Mouse (Mus musculus) macrophage (primary cell): Measurements from ENCODE around the gene Sik3. TPM values are rescaled to one million over a fixed set of nuclear protein-coding genes. Genes with fewer than 3 reads are reported as not detected.
"Not testable (repeated sequence)": the region's sequence is repeated elsewhere in the genome, so short reads cannot be mapped to it uniquely, and the experiment has no call there.

Source experiments
- H3K27ac ChIP-seq: fragments of 350-480 bp; formaldehyde crosslinking; 2 replicates; pipeline ENCODE4 v1.9.0; 2021
- H3K36me3 ChIP-seq: fragments of 350-480 bp; formaldehyde crosslinking; 2 replicates; pipeline ENCODE4 v1.9.0; 2021; ENCODE audit errors: inconsistent target
- H3K4me3 ChIP-seq: fragments of 350-480 bp; formaldehyde crosslinking; 2 replicates; pipeline ENCODE4 v1.9.0; 2021; ENCODE audit errors: inconsistent target
- H3K79me2 ChIP-seq: fragments of 350-480 bp; formaldehyde crosslinking; 2 replicates; pipeline ENCODE4 v1.9.0; 2021; ENCODE audit errors: inconsistent target
- WGBS: methylation state at CpG from one replicate; pipeline ENCODE4 v1.1.7; 2026; ENCODE audit warnings: inconsistent platforms; ENCODE audit not compliant: missing documents; 5-methylcytosine and 5-hydroxymethylcytosine counted together
- polyA plus RNA-seq: library from polyadenylated mRNA; stranded (reverse); fragments of 250-400 nt; gene quantifications from 3 replicates; pipeline ENCODE4 v1.2.4, GENCODE M21; 2018; ENCODE audit warnings: inconsistent platforms

Gene Sik3
- polyA plus RNA-seq, 1 experiment from 2014 or later, result 34.1 TPM

DNA sequence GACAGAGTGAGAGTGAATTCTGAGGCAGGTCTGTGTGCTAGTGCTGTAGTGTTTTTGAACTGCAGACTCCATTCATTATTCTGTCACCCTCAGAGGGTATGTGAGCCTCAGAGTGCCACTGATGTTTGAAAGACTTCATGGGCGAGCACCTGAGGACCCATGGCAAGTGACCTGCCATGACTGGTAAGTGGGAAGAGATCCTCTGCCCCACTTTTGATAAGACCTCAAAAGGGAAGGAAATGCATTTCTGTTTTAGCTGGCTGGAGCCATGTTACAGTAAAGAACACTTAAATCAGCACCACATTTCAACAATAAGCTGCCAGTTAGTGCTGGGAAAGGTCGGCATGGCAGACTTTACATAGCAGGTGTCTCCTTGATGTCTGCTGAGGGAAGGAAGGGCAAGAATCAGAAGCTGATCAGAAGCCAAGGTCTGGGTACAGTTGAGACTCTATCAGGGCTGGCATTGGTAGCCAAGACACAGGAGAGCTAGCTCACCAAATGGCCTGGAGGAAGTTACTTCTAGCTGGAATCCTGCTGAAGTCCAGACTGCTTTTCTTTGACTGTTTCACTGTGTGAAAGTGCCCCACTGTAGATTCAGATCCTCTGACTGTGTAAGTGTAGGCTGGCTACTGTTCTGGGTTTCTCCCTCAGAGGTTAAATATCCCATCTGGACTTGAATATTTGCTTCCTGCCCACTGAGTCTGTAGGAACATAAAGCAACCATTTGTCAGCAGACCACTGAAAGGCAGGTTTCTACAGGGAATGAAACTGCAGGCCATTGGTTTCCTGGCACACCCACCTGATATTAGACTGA lies 138.5 kb downstream of the Sik3 start:
- H3K36me3 ChIP-seq, result no peaks in the 10 kb centered on the region
- H3K4me3 ChIP-seq, result no peak overlapping the region
- WGBS, result 41% methylated on average over 2 of the region's 2 CpGs
- H3K79me2 ChIP-seq, result peaks cover 11% of the 10 kb centered on the region; the same call in 1 of the 2 replicates
- peak overlapping the region; percentile 21; the same call in 1 of the 2 replicates for H3K27ac ChIP-seq

- no peaks in the 10 kb centered on the region for H3K36me3 ChIP-seq
- H3K27ac ChIP-seq, result peak overlapping the region; percentile 21; the same call in 1 of the 2 replicates
- H3K79me2 ChIP-seq, result peaks cover 11% of the 10 kb centered on the region; the same call in 1 of the 2 replicates
- 89% methylated on average over 6 of the region's 6 CpGs for WGBS
- no peak overlapping the region for H3K4me3 ChIP-seq
These were observed 139.1 kb downstream of the Sik3 start for GRCm38 (mm10) chr9:46151704-46152040.

GRCm38 (mm10) chr9:46152067-46153015 lies 139.7 kb downstream of the Sik3 start:
- 97% methylated on average over 7 of the region's 8 CpGs for WGBS
- Histone ChIP-seq H3K27ac (no peak overlapping the region), H3K79me2 (peaks cover 11% of the 10 kb centered on the region; the same call in 1 of the 2 replicates), H3K4me3 (no peak overlapping the region), H3K36me3 (0 out of 2 replicates have a peak, but pooled peaks cover 5% of the 10 kb centered on the region)

DNA sequence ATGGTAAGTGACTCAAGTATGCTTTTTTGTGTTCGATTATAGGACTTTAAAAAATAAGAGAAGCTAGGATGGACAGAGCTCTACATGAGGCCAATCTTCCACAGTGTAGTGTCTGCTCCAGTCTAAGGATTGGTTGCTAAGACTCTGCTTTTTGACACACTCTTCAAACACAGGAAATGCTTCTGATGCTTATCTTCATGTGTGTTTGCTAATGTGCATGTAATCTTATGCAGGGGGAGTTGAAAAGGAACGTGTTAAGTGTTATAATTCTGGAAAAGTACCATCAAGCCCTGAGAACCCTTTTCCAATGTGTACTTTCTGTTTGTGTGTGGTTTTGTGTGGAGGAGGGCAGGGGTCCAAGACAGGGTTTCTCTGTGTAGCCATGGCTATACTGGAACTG lies 141.8 kb downstream of the Sik3 start:
- Histone ChIP-seq H3K27ac (no peak overlapping the region), H3K36me3 (0 out of 2 replicates have a peak, but pooled peaks cover 6% of the 10 kb centered on the region), H3K79me2 (peaks cover 11% of the 10 kb centered on the region; the same call in 1 of the 2 replicates), H3K4me3 (no peak overlapping the region)
- WGBS, result 50% methylated on average over 2 of the region's 2 CpGs

- Histone ChIP-seq H3K36me3 (0 out of 2 replicates have a peak, but pooled peaks cover 6% of the 10 kb centered on the region), H3K79me2 (peaks cover 11% of the 10 kb centered on the region; the same call in 1 of the 2 replicates), H3K27ac (no peak overlapping the region), H3K4me3 (no peak overlapping the region)
- WGBS, result 90% methylated on average over 4 of the region's 4 CpGs
These were observed 142.4 kb downstream of the Sik3 start for GRCm38 (mm10) chr9:46155026-46155425.

- H3K4me3 ChIP-seq, H3K27ac ChIP-seq, H3K36me3 ChIP-seq: not testable (repeated sequence)
- peaks cover 11% of the 10 kb centered on the region; the same call in 1 of the 2 replicates for H3K79me2 ChIP-seq
- WGBS, result 100% methylated on average over 2 of the region's 8 CpGs
These were observed 143.2 kb downstream of the Sik3 start for GRCm38 (mm10) chr9:46155818-46156217.

GRCm38 (mm10) chr9:46156711-46157110 lies 144.1 kb downstream of the Sik3 start:
- Histone ChIP-seq H3K79me2 (peaks cover 11% of the 10 kb centered on the region; the same call in 1 of the 2 replicates), H3K27ac (no peak overlapping the region), H3K4me3 (no peak overlapping the region), H3K36me3 (0 out of 2 replicates have a peak, but pooled peaks cover 6% of the 10 kb centered on the region)
- WGBS, result 62% methylated on average over 4 of the region's 4 CpGs

DNA sequence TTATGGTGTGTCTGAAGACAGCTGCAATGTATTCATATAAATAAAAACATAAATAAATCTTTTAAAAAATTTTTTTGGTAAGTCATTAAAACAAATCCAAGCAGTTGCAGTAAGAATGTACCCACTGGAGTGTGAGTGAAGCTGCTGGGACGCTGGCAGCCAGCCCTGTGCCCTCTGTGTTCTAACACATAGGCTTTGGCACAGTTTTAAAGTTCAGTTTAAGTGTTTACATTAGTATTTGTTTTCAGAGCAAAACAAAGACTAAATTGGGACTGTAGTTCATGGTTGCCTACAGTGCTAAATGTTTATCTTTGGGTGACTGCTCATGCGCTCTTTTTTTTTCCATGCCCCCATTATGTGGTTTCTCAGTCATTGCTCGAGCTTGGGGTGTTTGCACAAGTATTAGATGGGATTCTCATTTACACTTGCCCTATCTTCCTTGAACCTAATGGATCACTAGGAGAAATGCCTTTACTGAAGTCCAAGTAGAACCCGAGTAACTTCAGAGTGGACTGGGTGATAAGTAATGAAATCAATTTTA lies 145.7 kb downstream of the Sik3 start:
- 93% methylated on average over 4 of the region's 4 CpGs for WGBS
- peaks cover under 1% of the 10 kb centered on the region; the same call in 1 of the 2 replicates for H3K79me2 ChIP-seq
- no peak overlapping the region for H3K4me3 ChIP-seq
- H3K27ac ChIP-seq, result no peak overlapping the region
- 0 out of 2 replicates have a peak, but pooled peaks cover 6% of the 10 kb centered on the region for H3K36me3 ChIP-seq

GRCm38 (mm10) chr9:46163430-46163829 lies 150.8 kb downstream of the Sik3 start:
- Histone ChIP-seq H3K27ac (no peak overlapping the region), H3K4me3 (no peak overlapping the region), H3K36me3 (no peaks in the 10 kb centered on the region), H3K79me2 (no peaks in the 10 kb centered on the region)
- 96% methylated on average over 6 of the region's 8 CpGs for WGBS

- H3K36me3 ChIP-seq, result no peaks in the 10 kb centered on the region
- H3K27ac ChIP-seq, result no peak overlapping the region
- H3K79me2 ChIP-seq, result no peaks in the 10 kb centered on the region
- whole genome bisulfite sequencing, result 98% methylated on average over 4 of the region's 4 CpGs
- H3K4me3 ChIP-seq, result no peak overlapping the region
These were observed 156.2 kb downstream of the Sik3 start for GRCm38 (mm10) chr9:46168802-46169201.

GRCm38 (mm10) chr9:46172251-46172650 lies 159.6 kb downstream of the Sik3 start:
- Histone ChIP-seq H3K4me3 (no peak overlapping the region), H3K79me2 (no peaks in the 10 kb centered on the region), H3K36me3 (no peaks in the 10 kb centered on the region), H3K27ac (peak overlapping the region; percentile 34)
- 96% methylated on average over 2 of the region's 2 CpGs for WGBS

- Histone ChIP-seq H3K79me2 (no peaks in the 10 kb centered on the region), H3K36me3 (peaks cover 4% of the 10 kb centered on the region; the same call in 1 of the 2 replicates), H3K4me3 (no peak overlapping the region), H3K27ac (peak overlapping the region; percentile 34)
- 8% methylated on average over 2 of the region's 2 CpGs for WGBS
These were observed 160.3 kb downstream of the Sik3 start for GRCm38 (mm10) chr9:46172953-46173352.

- Histone ChIP-seq H3K4me3 (no peak overlapping the region), H3K79me2 (no peaks in the 10 kb centered on the region), H3K27ac (no peak overlapping the region), H3K36me3 (peaks cover 12% of the 10 kb centered on the region; the same call in 1 of the 2 replicates)
- 81% methylated on average over 6 of the region's 6 CpGs for WGBS
These were observed 161.3 kb downstream of the Sik3 start for GRCm38 (mm10) chr9:46173919-46174318.

DNA sequence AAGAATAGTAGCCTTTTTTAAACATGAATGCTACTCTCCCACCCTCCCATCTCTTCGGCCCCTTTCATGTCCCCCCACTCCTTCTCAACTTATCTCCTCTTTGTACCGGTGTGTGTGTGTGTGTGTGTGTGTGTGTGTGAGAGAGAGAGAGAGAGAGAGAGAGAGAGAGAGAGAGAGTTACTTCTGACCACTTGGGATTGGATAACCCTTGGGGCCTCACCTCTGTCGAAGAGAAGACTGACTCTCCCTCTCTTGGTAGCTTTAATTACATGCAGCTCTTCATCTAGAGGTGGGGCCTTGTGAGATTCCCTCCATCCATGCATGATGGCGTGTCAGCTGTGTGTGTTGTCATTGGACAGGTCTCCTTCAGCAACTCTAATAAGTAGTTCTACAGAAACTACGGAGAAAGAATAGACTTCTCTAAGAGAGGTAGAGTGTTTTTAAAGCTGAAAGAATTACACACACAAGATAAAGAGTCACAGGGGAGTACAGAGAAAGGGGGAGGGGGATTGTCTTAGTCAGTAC lies 162.2 kb downstream of the Sik3 start:
- no peaks in the 10 kb centered on the region for H3K79me2 ChIP-seq
- 82% methylated on average over 4 of the region's 5 CpGs for WGBS
- no peak overlapping the region for H3K4me3 ChIP-seq
- peak overlapping the region; percentile 47 for H3K27ac ChIP-seq
- peaks cover 12% of the 10 kb centered on the region; the same call in 1 of the 2 replicates for H3K36me3 ChIP-seq
